Mouse (Mus musculus) ES-Bruce4 (cell line): ENCODE measurements around the gene Galnt16.

Source experiments
- CTCF ChIP-seq: IDR thresholded peaks from one replicate; pipeline ENCODE4 v1.8.1; 2011; ENCODE audit warnings: low read depth, low read length
- EP300 ChIP-seq: IDR thresholded peaks from 2 replicates; pipeline ENCODE4 v1.6.1; 2011; ENCODE audit warnings: low read depth, low read length; ENCODE audit not compliant: insufficient read depth
- POLR2A ChIP-seq: IDR thresholded peaks from one replicate; pipeline ENCODE4 v1.8.1; 2011; ENCODE audit warnings: low read length; ENCODE audit not compliant: insufficient read depth

DNA sequence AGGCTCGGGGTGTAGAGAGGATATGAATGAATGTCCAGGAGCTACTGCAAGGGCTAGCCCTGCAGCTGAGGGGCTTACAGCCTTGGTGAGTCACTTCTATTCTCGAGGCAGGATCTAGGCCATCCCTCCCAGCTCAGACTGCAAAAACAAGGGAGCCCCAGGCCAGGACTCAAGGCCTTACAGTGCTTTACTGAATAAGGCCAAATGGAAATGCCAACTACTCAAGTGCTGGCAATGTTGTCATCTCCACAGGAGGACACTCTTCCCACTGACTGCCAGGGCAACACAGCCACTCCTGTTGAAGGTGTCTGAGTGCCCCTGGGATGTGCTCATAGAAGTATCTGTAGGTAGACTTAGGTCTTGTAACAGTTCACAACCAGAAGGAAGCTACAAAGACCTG is 8.4 kb downstream of the Galnt16 start:
- TF ChIP-seq CTCF: no peak
- TF ChIP-seq POLR2A: no peak
- TF ChIP-seq EP300: no peak
